Mouse (Mus musculus) thymus, adult 2 months (tissue): ENCODE data around the gene Zfp541.

Experiments
- CTCF ChIP-seq: fragments of 200-500 bp; IDR thresholded peaks from 2 replicates; pipeline ENCODE4 v1.5.1; 2012; ENCODE audit warnings: mild to moderate bottlenecking, control low read depth, low read length, moderate library complexity, borderline replicate concordance; ENCODE audit not compliant: control insufficient read depth, poor library complexity, insufficient read depth; ENCODE audit errors: extremely low read depth
- POLR2A ChIP-seq: fragments of 200-500 bp; IDR thresholded peaks from 2 replicates; pipeline ENCODE4 v1.6.1; 2012; ENCODE audit warnings: mild to moderate bottlenecking, low read length, control low read depth, moderate library complexity; ENCODE audit not compliant: control insufficient read depth, poor library complexity, insufficient read depth; ENCODE audit errors: extremely low read depth

GRCm38 (mm10) chr7:16053105-16053504 is 8.5 kb upstream of the Zfp541 start:
- TF ChIP-seq CTCF: no peak
- no peak for TF ChIP-seq POLR2A
